Mouse (Mus musculus) gastrocnemius, adult 8-10 months (tissue): ENCODE measurements around the gene Olfr374. TPM values are rescaled to one million over a fixed set of nuclear protein-coding genes. Genes with fewer than 3 reads are reported as not detected.

Source experiments
- DNase-seq, 2 experiments: peaks; one replicate each; pipeline ENCODE4 v3.0.0; 2022; ENCODE audit warnings: low spot score in 2 of 2
- total RNA-seq, 4 experiments: library from RNA; stranded (reverse); gene quantifications; 2 replicates each; pipeline ENCODE4 v1.2.4; 2022

Olfr374 gene
- total RNA-seq, 4 experiments from 2014 or later = not detected

- peak in 1 of 2 experiments; percentile 16 for DNase-seq
Measured at GRCm38 (mm10) chr8:72135446-72136301, 28.8 kb downstream of the Olfr374 start.

- peak; percentile 40 to 62 for DNase-seq
Measured at GRCm38 (mm10) chr8:72136302-72136978, 29.6 kb downstream of the Olfr374 start.

GRCm38 (mm10) chr8:72137431-72137830 lies 30.6 kb downstream of the Olfr374 start:
- DNase-seq = no peak

DNA sequence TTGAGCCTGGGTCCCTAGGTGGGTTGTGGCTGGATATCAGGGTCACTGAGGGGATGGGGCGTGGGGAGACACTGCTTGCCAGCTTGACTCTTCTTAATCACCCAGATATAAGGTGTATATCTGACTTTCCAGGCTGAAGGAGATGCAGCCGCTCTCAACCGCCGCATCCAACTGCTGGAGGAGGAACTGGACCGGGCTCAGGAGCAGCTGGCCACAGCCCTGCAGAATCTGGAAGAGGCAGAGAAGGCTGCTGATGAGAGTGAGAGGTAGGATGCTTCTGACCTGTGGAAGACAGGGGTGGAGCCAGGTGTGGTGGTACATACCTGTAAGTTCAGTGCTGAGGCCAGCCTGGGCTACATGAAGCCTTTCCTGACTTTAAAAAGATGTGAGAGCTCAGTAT lies 31.6 kb downstream of the Olfr374 start:
- DNase-seq = no peak

- DNase-seq = no peak
Measured at GRCm38 (mm10) chr8:72143256-72143824, 36.5 kb downstream of the Olfr374 start.

- DNase-seq = no peak
Measured at GRCm38 (mm10) chr8:72144345-72144975, 37.6 kb downstream of the Olfr374 start.

DNA sequence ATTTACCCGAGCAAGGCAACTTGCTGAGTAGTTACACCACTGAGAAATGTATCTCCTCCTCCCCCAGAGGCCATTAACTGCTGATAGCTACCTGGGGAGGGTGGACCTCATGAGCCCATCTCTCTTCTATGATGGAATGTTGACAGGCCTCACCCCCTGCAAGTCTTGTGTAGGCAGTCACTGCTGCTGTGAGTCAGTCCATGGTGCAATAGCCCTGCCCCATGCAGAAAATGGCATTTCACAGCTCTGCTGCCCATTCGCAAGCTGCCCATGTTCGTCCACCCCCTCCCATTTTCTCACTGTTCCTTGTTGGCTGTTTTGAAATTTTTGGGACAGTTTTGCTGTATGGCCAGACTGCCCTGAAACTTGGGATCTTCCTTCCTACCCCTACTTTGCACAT lies 38.7 kb downstream of the Olfr374 start:
- no peak for DNase-seq

GRCm38 (mm10) chr8:72146056-72146455 lies 39.2 kb downstream of the Olfr374 start:
- no peak for DNase-seq

DNA sequence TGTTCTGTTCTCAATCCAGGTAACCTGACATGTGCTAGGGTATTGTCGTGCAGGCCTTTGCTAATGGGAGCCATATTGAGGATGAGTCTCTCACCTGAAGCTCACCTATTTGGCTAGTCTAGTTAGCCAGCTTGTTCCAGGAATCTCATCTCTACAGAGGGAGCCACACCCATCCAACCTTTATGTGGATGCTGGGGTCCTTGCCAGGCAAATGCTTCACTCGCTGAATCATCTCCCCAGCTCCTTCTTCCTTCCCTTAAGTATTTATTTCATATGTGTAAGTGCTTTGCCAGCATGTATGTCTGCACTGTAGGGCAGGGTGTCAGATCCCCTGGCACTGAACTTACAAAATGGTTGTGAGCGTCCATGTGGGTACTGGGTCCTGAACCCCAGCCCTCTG lies 39.7 kb downstream of the Olfr374 start:
- no peak for DNase-seq

DNA sequence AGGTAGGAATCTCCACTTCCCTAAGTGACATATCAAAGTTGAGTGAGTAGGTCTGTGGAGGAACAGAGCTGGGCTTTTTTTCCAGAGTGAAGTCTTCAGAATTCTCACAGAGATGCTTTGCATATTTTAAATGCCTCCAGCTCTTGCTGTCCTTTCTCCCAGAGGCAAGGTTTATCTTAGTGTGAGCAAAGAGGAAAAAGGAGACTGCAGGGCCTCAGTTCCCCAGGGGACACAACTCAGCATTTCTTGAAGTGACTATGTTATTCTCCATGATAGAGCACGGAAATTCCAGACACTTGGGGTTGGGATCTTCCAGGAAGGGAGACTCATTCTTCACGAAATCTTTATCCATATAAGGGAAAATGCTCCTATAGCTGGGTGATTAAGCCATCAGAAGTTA lies 40.4 kb downstream of the Olfr374 start:
- no peak for DNase-seq

DNA sequence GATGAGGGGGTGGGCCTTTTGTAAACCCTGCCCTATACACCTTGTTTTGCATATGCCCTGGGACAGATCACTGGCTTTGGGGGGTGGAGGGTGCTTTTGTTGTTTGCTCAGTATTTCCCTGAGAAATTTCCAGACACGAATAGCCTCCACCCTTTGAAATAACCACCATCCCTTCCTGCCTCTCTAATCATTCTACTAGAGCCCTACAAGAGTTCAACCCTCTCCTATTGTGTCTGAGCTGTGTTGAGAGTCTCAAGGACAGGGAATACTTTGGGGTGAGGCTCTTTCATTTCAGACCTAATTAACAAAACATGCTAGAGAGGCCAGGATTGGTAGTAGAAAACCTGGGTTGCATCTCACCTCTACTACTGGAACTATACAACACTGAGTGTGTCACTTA lies 42.2 kb downstream of the Olfr374 start:
- DNase-seq = no peak

DNA sequence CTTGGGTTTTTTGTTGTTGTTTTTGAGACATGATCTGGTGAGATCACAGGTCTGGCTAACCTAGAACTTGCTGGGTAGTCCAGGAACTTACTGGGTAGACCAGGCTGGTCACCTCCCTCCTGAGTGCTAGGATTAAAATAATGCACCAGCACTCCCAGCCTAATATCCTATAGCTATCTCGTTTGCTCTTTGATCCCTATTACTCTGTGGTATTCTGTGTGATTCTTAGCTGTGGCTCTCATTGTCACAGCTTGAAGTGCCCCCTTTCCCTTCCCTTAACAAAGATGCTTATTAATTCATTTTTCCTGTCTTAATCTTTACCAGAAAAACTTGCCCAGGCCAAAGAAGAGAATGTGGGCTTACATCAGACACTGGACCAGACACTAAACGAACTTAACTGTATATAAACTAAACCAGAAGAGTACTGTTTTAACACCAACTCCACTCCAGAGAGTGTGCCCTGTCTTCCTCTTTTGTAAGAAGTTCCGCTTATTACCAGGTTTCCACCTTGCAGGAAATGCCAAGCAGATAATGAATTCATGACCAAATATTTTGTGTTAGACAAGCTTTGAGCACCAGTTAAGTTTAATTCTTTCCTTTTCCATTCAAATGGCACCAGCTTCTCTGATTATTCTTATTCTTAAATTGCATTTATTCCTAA lies 44.7 kb downstream of the Olfr374 start:
- DNase-seq = no peak

- no peak for DNase-seq
Measured at GRCm38 (mm10) chr8:72153382-72153781, 46.5 kb downstream of the Olfr374 start.

GRCm38 (mm10) chr8:72158096-72158495 lies 51.3 kb downstream of the Olfr374 start:
- DNase-seq = no peak

DNA sequence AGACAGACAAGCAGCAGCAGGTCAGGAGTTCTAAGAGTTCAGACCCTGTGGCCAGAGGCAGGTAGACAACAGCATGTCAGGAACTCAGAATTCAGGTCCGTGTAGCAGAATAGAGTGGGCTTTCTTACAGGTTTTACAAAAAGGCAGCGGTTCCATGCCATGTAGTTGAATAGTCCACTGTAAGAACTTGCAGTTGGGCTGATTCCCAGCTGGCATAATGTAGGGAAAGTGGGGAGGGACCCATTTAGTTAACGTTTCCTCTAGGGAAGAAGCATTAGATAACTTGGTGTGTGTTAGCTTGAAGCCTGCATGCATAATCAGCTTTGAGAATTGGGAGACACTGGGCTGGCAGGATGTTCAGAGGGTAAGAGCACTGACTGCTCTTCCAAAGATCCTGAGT lies 51.9 kb downstream of the Olfr374 start:
- DNase-seq = no peak

- no peak for DNase-seq
Measured at GRCm38 (mm10) chr8:72160007-72160406, 53.2 kb downstream of the Olfr374 start.

DNA sequence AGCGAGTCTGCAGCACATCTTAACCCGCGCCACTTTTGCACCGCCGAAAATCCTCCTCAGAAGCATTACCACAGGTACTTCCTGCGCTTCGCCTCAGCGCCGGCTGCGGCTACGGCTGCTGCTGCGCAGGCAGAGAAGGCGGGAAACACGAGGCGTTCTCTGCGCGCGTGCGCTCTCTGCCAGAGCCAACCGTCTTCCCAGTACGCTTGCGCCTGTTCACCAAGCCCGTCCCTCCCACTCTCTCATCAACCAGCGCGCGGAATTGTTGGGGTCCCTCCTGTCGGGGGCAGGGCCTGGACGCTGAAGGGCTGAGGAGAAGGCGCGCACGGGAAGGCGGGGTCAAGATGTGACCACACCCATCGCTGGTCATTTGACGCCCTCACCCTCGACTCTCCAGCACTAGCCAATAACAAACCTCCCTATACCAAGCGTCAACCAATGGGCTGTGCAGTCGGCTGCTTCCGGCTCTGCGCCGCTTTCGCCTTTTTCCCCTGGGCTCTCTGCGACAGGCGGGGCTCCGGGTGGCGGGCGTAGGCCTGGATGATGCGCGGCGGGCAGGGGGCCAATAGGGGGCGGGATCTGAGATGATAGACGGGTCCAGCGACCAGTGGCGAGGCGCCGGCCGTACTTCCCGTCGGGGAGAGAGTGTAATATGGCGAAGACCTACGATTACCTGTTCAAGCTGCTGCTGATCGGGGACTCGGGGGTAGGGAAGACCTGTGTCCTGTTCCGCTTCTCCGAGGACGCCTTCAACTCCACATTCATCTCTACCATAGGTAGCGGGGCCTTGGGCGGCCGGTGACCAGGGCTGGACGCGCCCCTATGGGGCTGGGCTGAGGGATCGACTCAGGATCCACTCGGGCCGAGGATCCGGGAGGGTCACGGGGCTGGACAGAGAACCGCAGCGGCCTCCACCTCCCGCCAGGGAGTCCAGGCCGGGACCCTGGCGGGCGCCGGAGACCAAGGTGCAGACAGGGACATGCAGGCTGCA lies 54.2 kb downstream of the Olfr374 start, which contains the start of gene Rab8a:
TSS of gene Rab8a (plus strand) at position 494 of the 991 bp plus-strand sequence.
- peak; percentile 98 to 99 for DNase-seq

DNA sequence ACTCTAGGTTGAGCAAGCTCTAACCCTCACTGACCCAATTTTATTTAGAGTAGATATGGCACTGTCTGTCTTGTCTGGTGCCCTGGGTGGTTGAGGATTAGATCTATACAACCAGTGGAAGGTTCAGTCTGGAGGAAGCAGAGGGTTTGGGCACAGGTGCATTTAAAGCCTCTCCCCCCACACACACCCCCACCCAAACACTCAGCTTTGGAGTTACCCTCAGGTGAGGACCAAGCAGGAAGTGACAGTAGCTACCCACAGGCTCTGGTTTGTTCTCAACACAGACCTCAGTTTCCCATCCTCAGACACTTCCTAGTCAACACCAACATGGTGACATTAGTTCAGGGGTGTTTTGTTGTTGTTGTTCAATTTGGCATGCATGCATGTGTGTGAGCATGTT lies 56.0 kb downstream of the Olfr374 start:
- no peak for DNase-seq
